In genomic region chr1:171268341-171268740, GRCm38 (mm10) we compare ENCODE assay signal across 19 mouse cellular contexts. TPM values are rescaled to one million over a fixed set of nuclear protein-coding genes. Genes with fewer than 3 reads are reported as not detected.
DNase-seq lines count a peak whose midpoint lies in the region; ATAC-seq and TF ChIP-seq lines count a peak whose summit lies in the region.
"Had no signal": no experiment of that assay in that cellular context is flagged by ENCODE, and none has a peak within 500 bp of the region (broad histone marks: within the 10 kb centered on the region; RNA-seq: fewer than 3 reads in every experiment).

No protein-coding gene starts in this region.

- H3K27ac ChIP-seq in stomach, postnatal 0 days (replicated peaks), result peak overlapping the region; percentile 30; the same call in 1 of the 2 replicates
- no peak overlapping the region for H3K27ac ChIP-seq in forebrain, embryonic 10.5 days
- H3K27ac ChIP-seq: embryonic facial prominence, embryonic 12.5 days; forebrain, embryonic 15.5 days; hindbrain, embryonic 12.5 days had no signal

- H3K9ac ChIP-seq in stomach, postnatal 0 days (ENCODE audit: low read length), result no peak overlapping the region
- H3K9ac ChIP-seq: embryonic facial prominence, embryonic 12.5 days; forebrain, embryonic 15.5 days; heart, embryonic 12.5 days; hindbrain, embryonic 12.5 days had no signal

- no peaks in the 10 kb centered on the region for H3K9me3 ChIP-seq in stomach, postnatal 0 days (ENCODE audit: control insufficient read depth, low read length)
- H3K9me3 ChIP-seq in forebrain, embryonic 10.5 days, result no peaks in the 10 kb centered on the region
- H3K9me3 ChIP-seq: embryonic facial prominence, embryonic 12.5 days; forebrain, embryonic 15.5 days; heart, embryonic 12.5 days; hindbrain, embryonic 12.5 days had no signal

- no peak overlapping the region for H3K4me3 ChIP-seq in stomach, postnatal 0 days (ENCODE audit: low read depth, low read length)
- H3K4me3 ChIP-seq in forebrain, embryonic 10.5 days, result no peak overlapping the region
- H3K4me3 ChIP-seq: embryonic facial prominence, embryonic 12.5 days; forebrain, embryonic 15.5 days; heart, embryonic 12.5 days; hindbrain, embryonic 12.5 days had no signal

- WGBS in stomach, postnatal 0 days, result 68% methylated on average over 1 of the region's 1 CpGs
- 73% methylated on average over 1 of the region's 1 CpGs for WGBS in forebrain, embryonic 10.5 days

- DNase-seq in 3T3-L1 (ENCODE audit: low read depth, low spot score) (peak; percentile 66), 416B (ENCODE audit: low read depth) (peak; percentile 63), adipocyte (ENCODE audit: low spot score) (peak; percentile 38)
- DNase-seq in stomach, postnatal 0 days (ENCODE audit: low spot score), result no peak
- no peak for DNase-seq in forebrain, embryonic 10.5 days (ENCODE audit: extremely low spot score, low spot score)
- no peak for DNase-seq in lung, postnatal 25 days (ENCODE audit: low spot score)
- DNase-seq: adrenal gland, postnatal 10 days; cerebellum, adult 11-12 months; cerebellum, adult 9-10 months; cerebellum, postnatal 25 days; gastrocnemius, postnatal 25 days; heart, postnatal 36 days had no signal

- no peaks in the 10 kb centered on the region for H3K27me3 ChIP-seq in stomach, postnatal 0 days (ENCODE audit: control insufficient read depth, insufficient read depth, low read length)
- no peaks in the 10 kb centered on the region for H3K27me3 ChIP-seq in forebrain, embryonic 10.5 days (ENCODE audit: poor library complexity, severe bottlenecking)
- H3K27me3 ChIP-seq: embryonic facial prominence, embryonic 12.5 days; forebrain, embryonic 15.5 days; heart, embryonic 12.5 days; hindbrain, embryonic 12.5 days had no signal

- no peak for TF ChIP-seq EP300 in stomach, postnatal 0 days (optimal IDR thresholded peaks at IDR 0.05)

- no peak for ATAC-seq in stomach, postnatal 0 days (ENCODE audit: low FRiP score, low TSS enrichment)
- ATAC-seq: forebrain, embryonic 15.5 days; hindbrain, embryonic 16.5 days; inflammation-experienced regulatory T-cells, adult 6 months; intestine, postnatal 0 days had no signal

- 0 out of 2 replicates have a peak, but pooled peaks cover 2% of the 10 kb centered on the region for H3K4me1 ChIP-seq in stomach, postnatal 0 days (replicated peaks; ENCODE audit: control insufficient read depth, insufficient read depth)
- peaks cover 28% of the 10 kb centered on the region for H3K4me1 ChIP-seq in forebrain, embryonic 10.5 days

- TF ChIP-seq CTCF in stomach, postnatal 0 days (IDR thresholded peaks at IDR 0.05; ENCODE audit: low read depth), result no peak

- no peak overlapping the region for H3K4me2 ChIP-seq in stomach, postnatal 0 days (replicated peaks; ENCODE audit: low read depth)
- H3K4me2 ChIP-seq: embryonic facial prominence, embryonic 12.5 days; forebrain, embryonic 15.5 days; heart, embryonic 12.5 days; hindbrain, embryonic 12.5 days had no signal

- peaks cover 3% of the 10 kb centered on the region; the same call in 1 of the 2 replicates for H3K36me3 ChIP-seq in stomach, postnatal 0 days (ENCODE audit: control insufficient read depth, insufficient read depth, low read length)
- H3K36me3 ChIP-seq in forebrain, embryonic 10.5 days (replicated peaks), result peaks cover 18% of the 10 kb centered on the region

RNA-seq across cellular contexts. Expression of gene B4galt3, which starts 1.8 kb away (rescaled TPM):
- 32.9 and 34.2 TPM in 2 replicates for polyA plus RNA-seq in stomach, postnatal 0 days (2015; fragmentation: Nextera tagmentation; extraction: Ambion mirVana)
- 60.5 and 65.2 TPM in 2 replicates for polyA plus RNA-seq in forebrain, embryonic 10.5 days (2016; fragmentation: Nextera tagmentation; extraction: Ambion mirVana)

RNA-seq across cellular contexts. Expression of gene Ppox, which starts 12.6 kb away (rescaled TPM):
- 16.8 and 21.3 TPM in 2 replicates for polyA plus RNA-seq in stomach, postnatal 0 days (2015; fragmentation: Nextera tagmentation; extraction: Ambion mirVana)
- 51.5 and 58.0 TPM in 2 replicates for polyA plus RNA-seq in forebrain, embryonic 10.5 days (2016; fragmentation: Nextera tagmentation; extraction: Ambion mirVana)

RNA-seq across cellular contexts. Expression of gene Ndufs2, which starts 17.2 kb away (rescaled TPM):
- polyA plus RNA-seq in stomach, postnatal 0 days (2015; fragmentation: Nextera tagmentation; extraction: Ambion mirVana), result 210 and 218 TPM in 2 replicates
- 270 and 274 TPM in 2 replicates for polyA plus RNA-seq in forebrain, embryonic 10.5 days (2016; fragmentation: Nextera tagmentation; extraction: Ambion mirVana)

RNA-seq across cellular contexts. Expression of gene Adamts4, which starts 18.1 kb away (rescaled TPM):
- polyA plus RNA-seq in stomach, postnatal 0 days (2015; fragmentation: Nextera tagmentation; extraction: Ambion mirVana), result 3.5 and 3.9 TPM in 2 replicates
- polyA plus RNA-seq in forebrain, embryonic 10.5 days (2016; fragmentation: Nextera tagmentation; extraction: Ambion mirVana), result 9.3 and 10.8 TPM in 2 replicates

RNA-seq across cellular contexts. Expression of gene Usp21, which starts 19.4 kb away (rescaled TPM):
- polyA plus RNA-seq in stomach, postnatal 0 days (2015; fragmentation: Nextera tagmentation; extraction: Ambion mirVana), result 25.0 and 26.4 TPM in 2 replicates
- 94.1 and 95.9 TPM in 2 replicates for polyA plus RNA-seq in forebrain, embryonic 10.5 days (2016; fragmentation: Nextera tagmentation; extraction: Ambion mirVana)

Comparison
In these comparisons a context has a peak if more than half of its experiments do, and no peak if none do; other contexts are left out.
1. DNase-seq: peak in 3T3-L1 (single experiment), 416B (single experiment) and adipocyte (single experiment); none in stomach, postnatal 0 days (single experiment), forebrain, embryonic 10.5 days (single experiment) and lung, postnatal 25 days (single experiment).